Mouse (Mus musculus) ES-E14 (cell line): ENCODE data around the gene 1110002E22Rik.

Experiments
- CHD2 ChIP-seq: IDR thresholded peaks from 2 replicates; pipeline ENCODE4 v1.6.1; 2014; ENCODE audit warnings: mild to moderate bottlenecking, low read depth, low read length, inconsistent platforms
- HCFC1 ChIP-seq: IDR thresholded peaks from 2 replicates; pipeline ENCODE4 v1.6.1; 2012; ENCODE audit warnings: low read length, inconsistent platforms, borderline replicate concordance; ENCODE audit not compliant: insufficient read depth
- ZC3H11A ChIP-seq: IDR thresholded peaks from 2 replicates; pipeline ENCODE4 v1.6.1; 2012; ENCODE audit warnings: low read depth, mild to moderate bottlenecking, inconsistent platforms, low read length, borderline replicate concordance
- ZNF384 ChIP-seq: IDR thresholded peaks from 2 replicates; pipeline ENCODE4 v1.6.1; 2012; ENCODE audit warnings: low read depth, low read length, inconsistent platforms

GRCm38 (mm10) chr3:138041591-138042301, 23.1 kb upstream of the 1110002E22Rik start:
- TF ChIP-seq CHD2, result no peak
- no peak for TF ChIP-seq HCFC1
- peak; percentile 91 for TF ChIP-seq ZNF384
- TF ChIP-seq ZC3H11A, result no peak
